Mouse (Mus musculus) right cerebral cortex, postnatal 10 days (tissue): ENCODE measurements around the gene Traf3ip2.

Experiments
- DNase-seq, 2 experiments: peaks; one replicate each; pipeline ENCODE4 v3.0.0; 2021; ENCODE audit warnings: low spot score in 2 of 2

Traf3ip2 gene

GRCm38 (mm10) chr10:39612633-39612988 lies at the start of gene Traf3ip2:
Traf3ip2 (plus strand) TSS chr10:39612934.
- no peak for DNase-seq

GRCm38 (mm10) chr10:39563552-39564223 lies 49.0 kb upstream of the Traf3ip2 start:
- no peak for DNase-seq

GRCm38 (mm10) chr10:39566901-39567300 lies 45.8 kb upstream of the Traf3ip2 start:
- DNase-seq: no peak

- DNase-seq: no peak
These were observed 43.7 kb upstream of the Traf3ip2 start for GRCm38 (mm10) chr10:39568991-39569390.

GRCm38 (mm10) chr10:39571011-39571410 lies 41.7 kb upstream of the Traf3ip2 start:
- DNase-seq: no peak

- DNase-seq: no peak
These were observed 40.6 kb upstream of the Traf3ip2 start for GRCm38 (mm10) chr10:39572050-39572671.

- no peak for DNase-seq
These were observed 40.1 kb upstream of the Traf3ip2 start for GRCm38 (mm10) chr10:39572672-39573051.

- DNase-seq: no peak
These were observed 36.3 kb upstream of the Traf3ip2 start for GRCm38 (mm10) chr10:39576466-39576865.

GRCm38 (mm10) chr10:39580477-39580876 lies 32.3 kb upstream of the Traf3ip2 start:
- DNase-seq: no peak

- DNase-seq: peak in 1 of 2 experiments; percentile 13
These were observed 30.3 kb upstream of the Traf3ip2 start for GRCm38 (mm10) chr10:39582385-39582784.

- no peak for DNase-seq
These were observed 29.0 kb upstream of the Traf3ip2 start for GRCm38 (mm10) chr10:39583718-39584117.

GRCm38 (mm10) chr10:39587290-39587925 lies 25.3 kb upstream of the Traf3ip2 start:
- peak; percentile 55 to 59 for DNase-seq

GRCm38 (mm10) chr10:39587973-39588746 lies 24.6 kb upstream of the Traf3ip2 start:
- DNase-seq: no peak

GRCm38 (mm10) chr10:39589765-39590546 lies 22.8 kb upstream of the Traf3ip2 start:
- no peak for DNase-seq

GRCm38 (mm10) chr10:39590629-39591028 lies 22.1 kb upstream of the Traf3ip2 start:
- no peak for DNase-seq

- no peak for DNase-seq
These were observed 20.2 kb upstream of the Traf3ip2 start for GRCm38 (mm10) chr10:39592501-39592900.

GRCm38 (mm10) chr10:39594716-39595115 lies 18.0 kb upstream of the Traf3ip2 start:
- no peak for DNase-seq

GRCm38 (mm10) chr10:39595862-39596261 lies 16.9 kb upstream of the Traf3ip2 start:
- DNase-seq: no peak

- no peak for DNase-seq
These were observed 15.5 kb upstream of the Traf3ip2 start for GRCm38 (mm10) chr10:39597116-39597791.

- DNase-seq: no peak
These were observed 14.9 kb upstream of the Traf3ip2 start for GRCm38 (mm10) chr10:39597792-39598183.

- DNase-seq: no peak
These were observed 13.1 kb upstream of the Traf3ip2 start for GRCm38 (mm10) chr10:39599601-39600000.
